Mouse (Mus musculus): Measurements from ENCODE around the gene Mzf1. TPM values are rescaled to one million over a fixed set of nuclear protein-coding genes. Genes with fewer than 3 reads are reported as not detected.

Mzf1 gene
- total and polyA plus RNA-seq, 3 experiments, result 0.77 to 2.4 TPM; not detected in 1

DNA sequence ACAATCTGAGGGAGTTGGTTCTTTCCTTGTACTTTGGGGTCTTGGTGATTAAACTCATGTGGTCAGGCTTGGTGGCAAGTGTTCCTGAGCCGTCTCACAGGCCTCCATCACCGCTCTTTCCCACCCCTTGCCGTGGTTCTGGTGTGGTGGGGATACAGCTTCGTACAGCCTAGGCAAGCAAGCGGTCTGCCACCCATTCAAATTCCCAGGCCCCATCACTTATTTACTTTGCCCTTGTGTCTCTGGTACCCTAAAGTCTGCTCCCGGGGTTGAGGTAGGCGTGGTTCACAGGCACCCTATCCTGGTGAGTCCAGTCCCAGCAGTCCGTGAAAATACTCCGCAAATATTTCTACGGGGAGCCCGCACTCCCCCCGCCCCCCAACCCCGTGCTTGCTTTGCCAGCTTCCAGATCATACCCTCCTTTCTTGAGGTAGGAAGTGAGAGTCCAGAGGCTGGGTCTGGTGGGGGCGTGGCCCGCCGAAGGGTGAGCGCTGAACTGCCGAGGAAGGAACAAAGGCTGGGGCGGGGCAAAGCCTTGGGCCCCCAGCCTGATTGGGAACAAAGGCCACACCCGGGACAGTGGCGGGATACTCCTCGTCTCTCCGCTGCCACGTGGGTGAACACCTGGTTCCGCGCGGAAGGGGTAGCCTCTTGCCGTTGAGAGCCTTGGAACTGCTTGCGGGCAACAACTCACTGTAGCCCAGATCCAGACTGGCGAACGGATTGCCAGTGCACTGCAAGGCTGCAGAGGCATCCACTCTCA lies 31.6 kb downstream of the Mzf1 start:
- H3K27me3 ChIP-seq (ENCODE audit: control insufficient read depth in 1 of 2, insufficient read depth in 2 of 2, low read length in 2 of 2), result peaks cover 2 to 10% of the 10 kb centered on the region in 2 experiments; a peak in 3 of 4 replicates
- no peak for TF ChIP-seq ZNF384 (IDR thresholded peaks at IDR 0.05; ENCODE audit: low read depth, low read length)
- no peak for TF ChIP-seq BHLHE40 (IDR thresholded peaks at IDR 0.05; ENCODE audit: borderline replicate concordance, low read depth, low read length)
- peak in 1 of 2 experiments; percentile 19; a peak in 1 of 4 replicates for TF ChIP-seq EP300 (IDR thresholded peaks at IDR 0.05; ENCODE audit: low read depth in 1 of 2, low read length in 2 of 2)
- peak; percentile 74; the same call in 1 of the 2 replicates for TF ChIP-seq MYC (IDR thresholded peaks at IDR 0.05; ENCODE audit: low read depth, low read length)
- TF ChIP-seq MAZ (IDR thresholded peaks at IDR 0.05; ENCODE audit: low read depth, low read length), result no peak
- peak; percentile 98 for TF ChIP-seq MAX (IDR thresholded peaks at IDR 0.05; ENCODE audit: low read length)
- TF ChIP-seq ELF1 (IDR thresholded peaks at IDR 0.05; ENCODE audit: low read depth, low read length), result 0 out of 2 replicates have a peak, but pooled peaks have one; percentile 28
- TF ChIP-seq NRF1 (IDR thresholded peaks at IDR 0.05; ENCODE audit: insufficient read depth, low read depth, low read length, poor library complexity, severe bottlenecking), result no peak
- TF ChIP-seq USF1 (IDR thresholded peaks at IDR 0.05; ENCODE audit: low read depth, low read length), result peak; percentile 73
- TF ChIP-seq HCFC1 (IDR thresholded peaks at IDR 0.05; ENCODE audit: low read depth, low read length), result no peak; the same call in 1 of the 2 replicates
- TF ChIP-seq NELFE (IDR thresholded peaks at IDR 0.05; ENCODE audit: low read depth, low read length), result peak; percentile 52
- TF ChIP-seq TCF12 (IDR thresholded peaks at IDR 0.05; ENCODE audit: low read depth, low read length), result 0 out of 2 replicates have a peak, but pooled peaks have one; percentile 24
- TF ChIP-seq KAT2A (conservative IDR thresholded peaks at IDR 0.05; ENCODE audit: low read depth, low read length), result no peak
- peak in 1 of 2 experiments; percentile 45; a peak in 2 of 4 replicates for TF ChIP-seq POLR2A (IDR thresholded peaks at IDR 0.05; ENCODE audit: control insufficient read depth in 1 of 2, insufficient read depth in 1 of 2, low read depth in 1 of 2, low read length in 2 of 2, poor library complexity in 1 of 2)
- TF ChIP-seq MXI1 (IDR thresholded peaks at IDR 0.05; ENCODE audit: low read depth, low read length), result peak; percentile 94
- TF ChIP-seq SIN3A (IDR thresholded peaks at IDR 0.05; ENCODE audit: low read length), result peak; percentile 69; the same call in 1 of the 2 replicates
- no peak for TF ChIP-seq GATA1 (IDR thresholded peaks at IDR 0.05; ENCODE audit: low read depth, low read length)
- no peak for TF ChIP-seq TBP (IDR thresholded peaks at IDR 0.05; ENCODE audit: low read depth, low read length)
- no peak for TF ChIP-seq USF2 (IDR thresholded peaks at IDR 0.05; ENCODE audit: borderline replicate concordance in 1 of 2, insufficient read depth in 1 of 2, low read depth in 1 of 2, low read length in 2 of 2)
- no peak for TF ChIP-seq SMC3 (IDR thresholded peaks at IDR 0.05; ENCODE audit: low read depth, low read length)
- TF ChIP-seq E2F4 (IDR thresholded peaks at IDR 0.05; ENCODE audit: borderline replicate concordance, low read depth, low read length), result no peak
- H3K9me3 ChIP-seq (replicated peaks; ENCODE audit: insufficient read depth, low read length), result no peaks in the 10 kb centered on the region
- H3K36me3 ChIP-seq (ENCODE audit: control insufficient read depth in 1 of 2, insufficient read depth in 2 of 2, low read length in 2 of 2), result peaks cover 21 to 22% of the 10 kb centered on the region in 2 experiments
- peak; percentile 93 for DNase-seq (ENCODE audit: low read depth, low spot score)
- H3K79me2 ChIP-seq (ENCODE audit: control insufficient read depth, insufficient read depth, low read length, poor library complexity), result peaks cover 32% of the 10 kb centered on the region
- peak overlapping the region; percentile 66 for H3K9ac ChIP-seq (ENCODE audit: control insufficient read depth, low read depth, low read length, poor library complexity, severe bottlenecking)
- peak overlapping the region; percentile 85 for H3K27ac ChIP-seq (ENCODE audit: control insufficient read depth, low read depth, low read length)
- peak overlapping the region; percentile 82 to 86 for H3K4me3 ChIP-seq (ENCODE audit: control insufficient read depth in 1 of 2, insufficient read depth in 1 of 2, low read depth in 2 of 2, low read length in 2 of 2)
- H3K4me1 ChIP-seq (ENCODE audit: control insufficient read depth in 1 of 2, insufficient read depth in 2 of 2, low read length in 2 of 2), result peaks cover 2 to 23% of the 10 kb centered on the region in 2 experiments; a peak in 3 of 4 replicates
